Mouse (Mus musculus): ENCODE measurements around the gene Snrnp27. TPM values are rescaled to one million over a fixed set of nuclear protein-coding genes. Genes with fewer than 3 reads are reported as not detected.

The Snrnp27 gene
- 187 TPM in 2 replicates for polyA plus RNA-seq (2021; fragmentation: Nextera tagmentation)
- long read RNA-seq, experiment 1, transcript Snrnp27-201 (6 exons, 885 nt) = major isoform, 34 of 48 reads
- long read RNA-seq, experiment 1, partial matches to known transcripts = 8 of 48 reads
- long read RNA-seq, experiment 1, other reads (novel, unspliced or antisense) = 4 of 48 reads
- long read RNA-seq, experiment 2, transcript Snrnp27-201 (6 exons, 885 nt) = major isoform, 43 of 94 reads
- long read RNA-seq, experiment 2, partial matches to known transcripts = 44 of 94 reads
- long read RNA-seq, experiment 2, other reads (novel, unspliced or antisense) = 7 of 94 reads

DNA sequence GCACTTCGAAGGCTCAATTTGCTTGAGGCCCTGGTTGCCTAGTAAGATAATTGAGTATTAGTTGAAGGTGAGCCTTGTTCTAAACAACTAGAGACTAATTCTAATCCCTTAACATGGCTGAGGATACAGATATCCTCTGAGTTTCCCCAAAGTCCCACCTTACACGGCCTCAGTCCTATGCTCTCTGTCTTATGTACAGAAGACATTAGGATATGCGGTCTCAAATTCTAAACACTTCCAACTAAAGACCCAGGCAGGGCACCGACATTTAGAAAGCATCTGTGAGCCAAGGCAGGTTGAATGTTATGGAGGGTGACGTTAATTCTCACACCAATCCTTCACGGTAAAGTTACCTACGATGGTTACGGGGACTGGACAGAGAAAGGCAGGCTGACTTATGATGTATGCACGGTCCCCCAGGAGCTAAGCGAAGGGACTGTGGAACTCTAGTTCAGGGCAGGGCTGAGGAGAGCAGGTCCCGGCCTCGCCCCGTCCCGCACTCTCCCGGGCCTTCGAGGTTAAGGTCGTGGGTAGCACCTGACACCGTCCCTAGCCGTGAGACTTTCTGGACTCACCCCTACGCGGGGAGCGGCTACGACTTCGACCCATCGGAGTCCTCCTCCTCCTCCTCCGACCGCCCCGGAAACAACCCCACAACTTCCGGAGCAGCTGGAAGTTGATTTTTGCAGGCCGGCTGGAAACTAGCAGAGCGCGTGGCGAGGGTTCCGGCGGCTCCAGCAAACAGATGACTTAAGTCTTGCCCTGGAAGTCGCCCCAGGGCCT lies at the start of gene Snrnp27:
Snrnp27 (minus strand) TSS at position 651 of the 783 bp plus-strand sequence.

DNA sequence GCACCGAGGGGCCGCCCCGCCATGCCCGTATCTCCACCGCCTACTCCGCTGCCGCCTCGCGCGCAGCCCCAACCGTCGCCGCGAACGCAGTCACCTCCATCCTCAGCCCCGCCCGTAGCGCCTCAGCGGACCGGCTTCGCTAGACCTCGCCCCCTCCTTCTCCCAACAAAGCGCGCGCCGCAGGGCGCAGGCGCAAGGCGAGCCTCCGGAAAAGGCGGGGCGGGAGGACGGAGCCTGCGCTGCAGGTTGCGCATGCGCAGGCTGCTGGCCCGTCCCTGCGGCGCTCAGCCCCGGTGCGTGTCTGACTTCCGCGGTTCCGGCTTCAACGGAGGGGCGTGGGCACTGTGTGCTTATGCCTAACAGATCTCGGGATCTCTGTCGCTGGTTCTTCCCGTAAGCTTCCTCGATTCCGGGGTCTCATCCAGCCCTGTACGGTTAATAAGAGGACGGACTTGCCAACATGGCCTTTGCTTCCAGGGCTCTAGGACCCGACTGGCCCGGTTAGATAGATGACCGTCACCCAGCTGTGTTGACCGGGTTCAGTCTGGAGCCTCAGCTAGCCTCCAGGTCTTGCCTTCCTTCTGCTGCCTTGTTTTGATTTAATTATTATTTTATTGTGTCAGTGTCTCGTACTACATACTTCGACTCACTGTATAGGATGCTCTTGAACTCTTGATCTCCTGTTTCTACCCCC lies 49.0 kb upstream of the Snrnp27 start, which contains the start of gene Gmcl1:
Gmcl1 (minus strand) TSS at position 201 of the 694 bp plus-strand sequence.

DNA sequence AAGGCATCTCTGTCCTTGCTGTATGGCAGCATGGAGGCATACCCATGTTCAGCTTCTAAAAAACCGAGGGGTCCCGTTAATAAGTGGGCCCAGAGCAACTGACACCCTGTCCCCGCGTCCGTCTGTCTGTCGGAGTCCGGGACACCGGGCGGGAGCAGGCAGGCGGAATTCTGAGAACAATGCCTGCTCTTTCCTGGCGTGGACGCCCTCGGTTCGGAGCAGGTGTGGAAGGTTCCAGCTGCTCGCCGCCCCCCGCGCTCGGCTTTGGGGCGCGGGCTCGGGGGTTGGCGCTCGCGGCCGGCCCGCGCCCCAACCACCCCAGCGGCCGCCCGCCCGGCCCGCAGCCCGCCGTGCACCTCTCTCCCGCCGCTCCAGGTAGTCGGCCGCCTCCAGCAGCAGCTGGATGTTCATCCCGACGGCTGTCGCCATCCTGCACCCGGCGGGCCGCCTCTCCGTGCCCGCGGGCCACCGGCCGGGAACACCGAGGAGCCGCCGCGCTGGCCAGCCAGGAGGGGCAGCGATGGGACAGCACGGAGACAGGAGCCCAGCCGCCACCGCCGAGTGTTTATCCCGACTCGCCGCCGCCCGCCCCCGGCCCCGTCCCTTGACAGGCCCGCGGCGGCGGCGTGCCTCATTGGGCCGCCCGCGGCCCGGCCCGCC lies 15.6 kb downstream of the Snrnp27 start, which contains the start of gene Mxd1:
Mxd1 (minus strand) TSS at position 582 of the 660 bp plus-strand sequence.

DNA sequence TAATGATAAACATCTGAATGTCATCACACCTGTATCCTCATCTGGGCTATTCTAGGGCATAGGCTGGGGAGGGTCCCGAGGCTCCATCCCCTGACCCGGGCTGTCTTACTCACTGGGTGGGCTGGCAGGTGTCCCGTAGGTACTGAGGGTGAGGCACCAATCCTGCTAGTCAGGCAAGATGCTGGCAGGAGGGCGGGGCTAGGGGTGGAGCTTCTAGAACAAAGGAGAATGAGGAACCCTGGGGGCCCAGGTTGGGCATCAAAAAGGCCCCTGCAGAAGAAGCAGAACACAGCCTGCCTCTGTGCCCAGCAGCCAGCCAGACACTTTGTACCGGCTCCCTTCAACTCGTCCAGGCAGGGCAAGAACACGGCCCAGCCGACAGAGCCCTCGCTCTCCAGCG lies 56.4 kb downstream of the Snrnp27 start, which contains the start of gene Asprv1:
Asprv1 (plus strand) TSS at position 219 of the 400 bp plus-strand sequence.

Other genes with a start within 250 kb of the Snrnp27 start
- 17.1 and 19.3 TPM in 2 replicates for gene C87436, start 246.1 kb downstream of the Snrnp27 start, polyA plus RNA-seq (2021; fragmentation: Nextera tagmentation)
- gene Pcbp1, start 158.2 kb downstream of the Snrnp27 start, polyA plus RNA-seq (2021; fragmentation: Nextera tagmentation) = 87.0 and 273 TPM in 2 replicates
- gene Asprv1, start 56.4 kb downstream of the Snrnp27 start, polyA plus RNA-seq (2021; fragmentation: Nextera tagmentation) = 0.50 and 0.59 TPM in 2 replicates
- gene Mxd1, start 15.4 kb downstream of the Snrnp27 start, polyA plus RNA-seq (2021; fragmentation: Nextera tagmentation) = 7.7 and 9.4 TPM in 2 replicates
- gene Gmcl1, start 48.9 kb upstream of the Snrnp27 start, polyA plus RNA-seq (2021; fragmentation: Nextera tagmentation) = 5.9 and 15.3 TPM in 2 replicates
- 6.0 and 6.7 TPM in 2 replicates for gene Anxa4, start 109.1 kb upstream of the Snrnp27 start, polyA plus RNA-seq (2021; fragmentation: Nextera tagmentation)
- gene Aak1, start 165.0 kb upstream of the Snrnp27 start, polyA plus RNA-seq (2021; fragmentation: Nextera tagmentation) = 70.9 and 188 TPM in 2 replicates

Data from left cerebral cortex, adult 6 months (tissue).